Mouse (Mus musculus): Measurements from ENCODE around the gene Tmem163.

DNA sequence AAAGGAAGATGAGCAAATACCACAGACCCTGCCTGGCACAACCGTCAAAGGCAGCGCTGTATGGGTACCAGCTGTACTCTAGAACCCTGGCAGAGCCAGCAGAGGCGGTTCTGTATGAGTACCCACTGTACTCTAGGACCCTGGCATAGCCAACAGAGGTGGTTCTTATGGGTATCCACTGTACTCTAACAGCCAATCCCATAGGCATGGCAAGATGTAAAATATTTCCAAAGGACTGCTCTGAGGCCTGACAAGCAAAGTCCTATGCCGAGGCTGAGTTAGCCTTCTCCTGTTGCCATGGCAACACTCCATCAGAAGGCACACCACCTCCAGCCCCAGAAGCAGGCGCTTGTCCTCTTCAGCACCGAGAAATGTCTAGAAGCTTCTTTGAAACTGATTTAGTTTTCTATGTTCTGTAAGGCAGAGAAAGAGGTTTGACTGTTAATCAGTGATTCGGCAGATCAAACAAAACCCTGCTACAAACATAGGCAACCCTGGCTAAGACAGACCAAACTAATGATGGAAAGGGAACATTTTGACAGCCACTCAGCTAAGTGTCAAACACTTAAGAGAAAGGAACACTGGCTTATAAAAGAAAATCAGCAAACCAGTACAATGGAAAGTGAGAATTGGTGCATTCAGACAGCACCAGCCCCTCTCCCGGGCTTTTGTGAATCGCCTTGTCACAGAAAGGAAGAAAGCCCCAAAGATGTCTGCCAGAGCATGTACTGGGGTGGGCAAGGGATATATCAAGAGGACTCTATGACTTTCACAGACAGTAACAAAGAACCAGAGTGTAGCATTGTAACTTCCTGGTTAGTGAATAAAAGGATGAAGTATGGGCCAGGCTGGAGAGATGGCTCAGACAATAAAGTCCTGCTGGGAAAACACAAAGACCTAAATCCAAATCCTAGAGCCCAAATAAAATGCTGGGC lies 75.4 kb downstream of the Tmem163 start:
- TF ChIP-seq POLR2A (IDR thresholded peaks at IDR 0.05; ENCODE audit: low read depth, low read length) (no peak), CTCF (IDR thresholded peaks at IDR 0.05; ENCODE audit: extremely low read depth, insufficient read length, insufficient replicate concordance, low read depth, low read length) (no peak)

All from small intestine, adult 2 months (tissue).